Mouse (Mus musculus) thymus, postnatal 0 days (tissue): ENCODE data around the gene Ovgp1. TPM values are rescaled to one million over a fixed set of nuclear protein-coding genes. Genes with fewer than 3 reads are reported as not detected.
"Not testable (repeated sequence)": the region's sequence is repeated elsewhere in the genome, so short reads cannot be mapped to it uniquely, and the experiment has no call there.

Experiments
- DNase-seq: peaks from one replicate; pipeline ENCODE4 v3.0.0-alpha.2; 2015; ENCODE audit warnings: low spot score
- polyA plus RNA-seq: library from polyadenylated mRNA; unstranded; fragments of >200 nt; fragmentation: Nextera tagmentation; extraction: Ambion mirVana; gene quantifications from 2 replicates; pipeline ENCODE4 v1.2.1, GENCODE M21; 2015

The Ovgp1 gene
- 1.7 and 1.9 TPM in 2 replicates for polyA plus RNA-seq

DNA sequence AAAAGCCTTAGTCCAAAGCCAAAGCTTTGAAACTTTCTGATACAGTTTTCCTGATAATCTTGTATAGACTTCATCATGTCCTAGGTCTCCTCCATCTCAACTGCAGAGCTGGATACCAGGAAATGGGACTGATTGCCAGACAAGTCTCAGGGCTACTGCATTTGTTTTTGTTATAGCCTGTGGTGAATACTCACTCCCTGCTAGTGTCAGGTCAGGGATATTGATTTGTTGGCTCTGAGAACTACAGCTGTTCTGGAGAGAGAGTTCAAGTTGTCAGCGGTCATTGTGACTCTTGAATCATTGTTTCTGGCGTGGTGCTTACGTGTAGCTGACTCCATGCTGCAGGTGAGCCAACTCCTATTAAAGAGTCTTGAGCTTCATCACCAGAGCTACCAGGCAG is at the start of gene Ovgp1:
Gene Ovgp1, plus strand, starts transcription at position 301 of the 400 bp plus-strand sequence.
- DNase-seq = no peak

DNA sequence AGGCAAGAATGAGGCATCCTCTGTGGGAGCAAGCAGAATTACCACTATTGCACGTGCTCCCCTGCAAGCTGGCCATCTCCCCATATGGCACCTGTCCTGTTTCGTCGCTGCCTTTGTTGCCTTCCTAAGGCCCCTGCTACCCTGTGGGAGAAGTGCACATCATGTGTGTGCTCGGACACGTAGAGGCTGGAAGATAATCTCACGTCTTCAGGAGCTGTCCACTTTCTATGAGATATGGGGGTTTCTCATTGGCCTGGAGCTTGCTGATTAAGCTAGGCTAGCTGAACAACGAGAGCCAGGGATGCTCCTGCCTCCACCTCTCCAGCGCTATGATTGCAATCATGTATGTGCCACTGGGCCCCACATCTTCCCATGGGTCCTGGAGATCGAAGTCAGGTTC is 48.9 kb upstream of the Ovgp1 start:
- no peak for DNase-seq

DNA sequence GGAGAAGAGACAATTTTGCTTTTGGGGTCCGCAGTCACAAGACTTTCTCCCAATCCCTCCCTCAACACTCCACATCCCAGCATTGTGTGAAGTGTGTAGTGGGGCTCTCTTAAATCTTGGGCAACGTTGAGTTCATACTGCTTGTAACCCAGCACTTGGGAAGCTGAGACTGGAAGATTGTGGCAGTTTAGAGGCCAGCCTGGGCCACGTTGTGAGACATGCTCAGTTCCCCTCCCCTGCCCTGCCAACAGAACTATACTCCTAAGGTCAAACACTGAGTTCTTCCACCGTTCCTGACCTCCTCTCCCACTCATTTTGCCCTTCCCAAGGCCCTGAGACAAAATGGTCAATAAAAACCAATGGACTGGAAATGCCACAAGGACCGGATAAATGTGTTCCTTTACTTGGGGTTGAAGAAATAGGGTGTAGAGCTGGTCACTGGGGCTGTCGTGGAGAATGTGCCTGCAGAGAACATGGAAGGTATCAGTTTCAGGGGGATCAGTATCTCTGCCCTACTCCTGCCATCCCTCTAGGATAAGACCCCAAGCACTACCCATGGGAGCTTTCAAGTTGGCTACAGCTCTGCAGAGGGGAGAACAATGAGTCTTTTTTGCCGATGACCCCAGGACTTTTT is 45.8 kb upstream of the Ovgp1 start:
- DNase-seq = no peak

DNA sequence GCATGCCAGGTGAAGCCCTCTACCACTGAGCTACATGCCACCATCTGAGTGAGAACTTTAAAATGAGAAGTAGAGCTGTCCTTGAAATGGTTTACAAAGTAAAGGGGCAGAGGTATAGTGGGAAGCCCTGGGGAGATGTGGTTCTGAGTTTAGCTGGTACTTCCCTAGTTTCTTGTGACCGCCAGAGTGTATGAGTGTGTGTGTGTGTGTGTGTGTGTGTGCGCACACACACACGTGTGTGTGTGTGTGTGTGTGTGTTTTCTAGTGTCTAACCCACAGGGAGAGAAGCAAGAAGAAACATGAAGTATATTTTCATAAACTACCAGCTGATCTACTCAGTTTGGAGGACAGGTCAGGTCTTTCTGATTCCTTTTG is 45.3 kb upstream of the Ovgp1 start:
- no peak for DNase-seq

DNA sequence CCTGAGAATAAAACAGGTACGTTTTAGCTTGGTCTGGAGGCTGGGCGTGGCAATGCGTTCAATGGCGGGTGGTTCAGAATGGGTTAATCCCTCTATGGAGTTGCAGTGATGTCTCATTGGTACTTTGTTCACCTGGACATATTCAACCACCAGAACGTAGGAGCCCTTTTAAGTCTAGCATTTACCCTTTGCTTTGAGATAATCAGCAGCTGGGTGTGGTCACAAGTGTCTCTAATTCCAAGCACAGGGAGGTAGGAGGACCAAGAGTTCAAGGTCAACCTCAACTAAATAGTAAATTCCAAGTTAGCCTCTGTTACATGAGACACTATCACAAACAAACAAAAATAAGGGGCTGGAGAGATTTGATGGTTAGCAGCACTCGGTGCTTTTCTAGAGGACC is 44.7 kb upstream of the Ovgp1 start:
- no peak for DNase-seq

DNA sequence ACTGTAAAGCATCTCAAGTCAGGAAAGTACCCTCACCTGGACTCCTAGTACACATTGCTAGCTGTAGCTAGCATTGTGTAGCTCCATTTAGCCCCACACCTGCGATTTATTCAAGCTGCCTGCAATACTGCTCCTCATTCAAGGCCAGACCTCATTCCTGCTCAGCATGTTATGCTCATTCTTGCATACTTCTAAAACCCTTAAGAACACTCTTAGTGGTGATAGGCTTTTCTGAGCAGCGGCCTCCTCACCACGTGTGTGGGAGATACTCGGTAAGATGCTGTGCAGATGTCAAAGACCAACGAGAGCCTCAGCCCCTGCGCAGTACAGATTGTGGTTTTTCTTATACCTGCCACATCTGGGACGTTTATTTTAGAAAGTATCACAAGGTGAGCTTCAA is 43.7 kb upstream of the Ovgp1 start:
- DNase-seq = peak; percentile 69

DNA sequence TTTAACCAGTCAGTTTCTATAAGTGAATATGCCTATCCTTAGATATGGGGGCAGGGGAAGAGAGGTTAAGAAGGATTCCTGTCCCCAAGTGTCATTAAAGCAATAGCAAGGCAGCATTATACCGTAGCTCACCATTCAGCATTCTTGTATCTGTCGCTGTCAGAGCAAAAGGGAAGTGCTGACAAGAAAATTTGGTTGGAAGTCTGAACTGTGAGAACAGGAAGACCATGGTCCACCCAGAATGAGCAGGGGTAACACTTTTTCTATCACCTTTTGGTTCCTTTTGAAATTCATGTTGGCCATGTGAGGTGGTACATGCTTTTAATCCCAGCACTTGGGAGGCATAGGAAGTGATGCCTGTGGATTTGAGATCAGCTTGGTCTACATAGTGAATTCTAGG is 42.4 kb upstream of the Ovgp1 start:
- no peak for DNase-seq

DNA sequence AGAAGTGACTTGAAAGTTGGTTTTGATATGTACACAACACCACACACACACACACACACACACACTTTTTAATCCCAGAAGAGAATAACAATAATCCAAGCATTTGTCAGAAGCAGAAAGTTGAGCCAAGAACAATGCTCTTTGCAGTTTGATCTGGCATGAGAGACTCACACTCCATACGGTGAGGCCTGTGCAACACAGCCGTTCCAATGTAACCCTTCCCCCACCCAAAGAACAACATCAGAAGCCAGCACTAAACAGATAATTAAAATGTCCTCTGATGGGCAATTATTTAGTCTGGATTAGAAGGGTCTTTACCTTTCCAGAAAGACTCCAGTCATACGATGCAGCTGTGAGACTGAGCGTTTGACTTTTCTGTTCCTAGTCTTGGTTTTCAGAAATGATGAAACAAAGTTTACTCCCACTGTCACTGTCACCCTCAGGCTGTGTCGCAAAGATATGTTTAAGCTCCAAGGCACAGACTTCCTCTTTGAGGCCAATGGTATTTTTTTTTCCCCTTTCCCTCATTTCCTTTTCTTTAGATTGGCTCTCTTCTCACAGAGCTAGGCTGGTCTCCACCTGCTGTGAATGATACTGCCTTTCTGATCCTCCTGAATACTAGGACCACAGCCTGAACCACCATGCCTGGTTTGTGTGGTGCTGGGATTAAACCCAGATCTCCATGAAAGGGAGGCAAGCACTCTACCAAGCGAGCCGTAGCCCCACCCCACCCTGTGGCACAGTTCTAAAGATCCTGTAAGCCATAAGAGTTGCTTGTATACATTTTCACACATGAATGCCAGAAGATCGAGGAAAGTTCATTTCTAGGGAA is 41.1 kb upstream of the Ovgp1 start, which contains the start of gene I830077J02Rik:
Gene I830077J02Rik, minus strand, starts transcription at position 425 of the 832 bp plus-strand sequence.
- DNase-seq = peak; percentile 37

DNA sequence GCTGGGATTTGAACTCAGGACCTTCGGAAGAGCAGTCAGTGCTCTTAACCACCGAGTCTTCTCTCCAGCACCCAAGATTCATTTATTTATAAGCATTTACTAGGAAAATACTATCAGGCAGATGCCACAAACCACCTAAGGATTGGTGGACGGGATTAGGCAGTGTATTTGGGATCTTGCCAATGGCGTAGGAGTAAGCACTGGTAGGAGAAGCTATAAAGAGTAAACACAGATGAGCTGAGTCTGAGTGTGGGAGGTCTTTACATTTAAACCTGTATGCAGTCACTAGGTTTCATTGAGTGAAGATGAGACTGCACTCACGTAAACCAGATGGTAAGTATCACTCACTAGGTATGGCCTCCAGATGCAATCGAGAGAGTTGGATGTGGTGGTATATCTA is 39.6 kb upstream of the Ovgp1 start:
- no peak for DNase-seq

DNA sequence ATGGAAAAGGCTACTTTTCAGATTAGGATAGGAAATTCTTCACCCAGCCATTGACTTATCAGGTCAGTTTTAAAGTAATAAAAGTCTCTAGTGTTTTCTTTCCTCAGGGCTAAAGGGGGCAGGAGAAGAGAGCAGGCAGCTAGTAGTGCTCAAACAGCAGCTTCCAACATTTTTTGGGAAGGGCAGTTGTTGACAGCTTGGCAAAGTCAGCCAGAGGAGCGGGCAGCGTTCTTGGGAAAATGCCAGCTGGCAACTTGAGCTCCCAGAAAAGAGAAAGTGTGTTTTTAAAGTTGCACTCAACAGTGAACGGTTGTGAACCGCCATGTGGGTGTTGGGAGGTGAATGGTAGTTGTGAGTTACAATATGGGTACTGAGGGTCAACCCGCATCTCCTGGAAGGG is 38.5 kb upstream of the Ovgp1 start:
- no peak for DNase-seq

DNA sequence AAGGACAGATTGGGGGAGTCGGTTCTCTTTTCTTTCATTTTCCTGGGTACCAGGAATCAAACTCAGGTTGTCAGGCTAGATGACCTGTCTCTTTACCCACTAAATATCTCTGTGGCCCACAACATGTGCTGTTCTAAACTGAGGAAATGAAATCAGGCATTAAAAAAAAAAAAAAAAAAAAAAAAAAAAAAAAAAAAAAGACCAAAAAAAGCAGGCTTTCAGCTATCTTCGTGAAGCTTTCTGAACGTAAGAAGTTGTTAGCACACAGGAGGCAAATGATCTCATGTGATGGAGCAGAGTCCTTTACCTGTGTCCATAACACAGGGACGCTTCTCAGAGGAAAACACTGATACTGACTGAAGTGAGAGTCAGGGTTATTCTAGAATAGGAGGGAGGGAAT is 37.4 kb upstream of the Ovgp1 start:
- DNase-seq = no peak

DNA sequence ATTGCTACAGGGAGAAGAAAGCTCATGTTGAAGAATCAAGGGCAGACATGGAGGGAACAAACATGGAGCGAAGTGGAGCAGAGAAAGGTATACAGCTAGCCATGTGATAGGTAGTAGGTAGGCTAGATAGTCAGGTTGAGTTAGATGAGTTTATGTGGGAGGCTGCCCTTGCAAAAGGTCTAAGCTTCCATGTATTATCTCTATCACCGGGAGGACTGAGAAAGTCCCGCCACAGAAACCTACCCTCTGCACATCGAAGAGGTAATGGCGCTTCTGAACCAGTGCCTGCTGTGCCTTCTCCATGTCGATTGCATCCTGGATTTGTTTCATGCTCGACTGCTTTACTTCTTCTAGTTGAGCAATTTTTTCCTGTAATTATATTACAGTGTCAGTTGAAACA is 22.2 kb upstream of the Ovgp1 start:
- DNase-seq = no peak

DNA sequence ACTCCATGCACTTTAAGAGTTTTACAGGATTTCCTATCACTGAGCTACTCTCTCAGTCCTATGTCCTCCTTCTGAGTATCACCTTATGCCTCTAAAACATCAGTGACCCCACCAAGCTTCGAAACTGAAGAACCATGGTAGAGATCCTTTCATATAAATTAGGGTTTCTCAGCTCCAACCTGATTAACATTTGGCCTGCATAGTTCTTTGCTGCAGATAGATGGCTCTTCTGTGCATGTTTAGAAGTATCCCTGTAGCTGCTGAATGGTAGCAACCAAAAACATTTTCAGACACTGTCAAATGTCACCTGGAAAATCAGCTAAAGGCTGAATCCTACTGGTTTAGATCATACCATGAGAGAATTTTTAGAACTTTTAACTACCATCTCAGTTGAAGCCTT is 16.3 kb upstream of the Ovgp1 start:
- no peak for DNase-seq

DNA sequence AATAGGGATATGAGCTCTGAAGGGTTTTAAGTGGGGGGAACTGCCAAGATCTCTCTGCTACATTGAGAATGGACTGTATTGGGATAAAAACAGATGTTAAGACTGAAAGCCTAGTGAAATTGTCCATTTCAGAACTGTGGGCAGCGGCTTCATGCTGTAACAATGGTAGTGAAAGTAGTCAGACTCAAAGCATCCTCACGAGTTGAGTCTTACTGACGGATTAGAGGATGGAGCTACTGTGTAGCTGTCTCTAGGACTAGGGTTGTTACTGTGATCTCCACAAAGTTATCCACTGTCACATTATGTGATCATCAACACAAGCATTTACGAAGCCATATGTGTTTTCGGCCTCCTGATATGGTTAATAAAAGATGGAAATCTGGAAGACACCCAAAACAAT is 15.3 kb upstream of the Ovgp1 start:
- DNase-seq = no peak

DNA sequence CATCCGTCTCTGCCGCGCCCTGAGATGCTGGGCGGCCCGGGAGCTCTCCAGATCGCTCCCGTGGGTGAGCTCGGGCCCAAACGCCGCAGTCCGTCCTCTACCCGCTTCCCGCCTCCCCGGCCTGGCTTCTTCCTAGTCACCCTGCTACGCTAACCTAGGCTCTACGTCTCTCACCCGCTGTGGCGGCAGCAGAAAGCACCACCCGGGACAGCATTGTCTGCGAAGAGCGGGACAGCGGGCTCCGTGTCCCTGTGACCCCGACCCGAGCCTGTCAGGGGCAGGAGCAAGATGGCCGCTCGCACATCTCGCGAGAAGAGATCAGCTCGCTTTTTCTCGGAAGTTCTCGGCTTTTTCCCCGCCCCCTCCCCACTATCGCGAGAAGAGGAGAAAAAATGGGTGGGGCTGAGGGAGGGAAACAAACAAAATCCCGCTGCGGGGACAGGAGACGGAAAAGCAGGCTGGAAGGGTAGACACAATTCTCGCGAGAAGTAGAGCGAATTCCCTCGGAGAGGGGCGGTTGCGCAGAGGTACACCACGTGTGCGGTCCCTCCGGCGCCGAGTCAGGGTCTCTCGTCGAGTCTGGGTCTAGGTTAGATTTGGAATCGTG is 14.4 kb upstream of the Ovgp1 start, which contains the start of gene Wdr77:
Gene Wdr77, plus strand, starts transcription at position 396 of the 607 bp plus-strand sequence.
- peak; percentile 100 for DNase-seq

DNA sequence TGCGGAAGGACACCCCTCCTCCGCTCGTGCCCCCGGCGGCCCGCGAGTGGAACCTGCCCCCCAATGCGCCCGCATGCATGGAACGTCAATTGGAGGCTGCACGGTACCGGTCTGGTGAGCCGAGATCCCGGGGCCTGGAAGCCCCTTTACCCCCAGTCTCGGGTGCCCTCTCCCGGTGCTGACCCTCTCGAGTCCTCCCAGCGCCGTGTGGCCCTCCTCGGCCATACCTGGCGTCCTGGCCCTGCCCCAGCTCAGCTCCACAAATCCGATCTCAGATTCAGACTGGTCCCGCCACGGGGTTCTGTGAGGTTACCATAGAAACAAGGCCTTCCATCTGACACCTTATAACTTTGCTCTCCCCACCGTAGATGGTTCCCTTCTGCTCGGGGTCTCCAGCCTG is 13.9 kb upstream of the Ovgp1 start:
- no peak for DNase-seq

DNA sequence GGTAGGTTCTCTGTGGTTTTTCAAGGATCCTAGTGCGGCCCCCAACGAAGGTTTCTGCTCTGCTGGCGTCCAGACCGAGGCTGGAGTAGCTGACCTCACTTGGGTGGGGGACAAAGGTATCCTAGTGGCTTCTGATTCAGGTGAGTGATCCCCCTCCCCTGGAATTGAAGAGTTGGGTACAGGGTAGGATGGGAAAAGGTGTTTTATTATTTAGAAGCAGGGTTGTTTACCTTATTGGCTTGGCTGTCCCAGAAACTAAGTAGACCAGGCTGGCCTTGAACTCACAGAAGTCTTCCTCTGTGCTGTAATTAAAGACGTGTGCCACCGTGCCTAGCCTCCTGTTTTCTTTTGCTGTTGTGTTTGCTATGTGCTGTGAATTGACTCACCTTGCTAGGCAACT is 13.5 kb upstream of the Ovgp1 start, which contains the start of gene Atp5f1:
Gene Atp5f1, minus strand, starts transcription at position 101 of the 400 bp plus-strand sequence.
- no peak for DNase-seq

DNA sequence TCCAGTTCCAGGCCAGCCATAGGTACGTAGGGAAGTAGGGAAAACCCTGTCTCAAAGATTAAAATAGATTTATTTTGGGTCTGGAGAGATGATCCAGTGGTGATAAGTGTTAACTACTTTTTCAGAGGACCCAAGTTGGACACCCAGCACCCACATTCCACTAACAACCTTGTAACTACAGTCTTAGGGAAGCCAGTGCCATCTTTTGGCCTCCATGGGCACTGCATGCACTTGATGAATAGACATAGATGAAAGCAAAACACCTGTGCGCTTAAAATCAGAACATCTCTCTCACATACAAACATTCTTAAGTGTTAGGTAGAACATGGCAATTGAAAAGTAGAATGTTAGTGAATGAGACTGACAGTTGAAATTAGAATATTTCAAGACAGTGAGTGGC is 12.8 kb upstream of the Ovgp1 start:
- DNase-seq = no peak

DNA sequence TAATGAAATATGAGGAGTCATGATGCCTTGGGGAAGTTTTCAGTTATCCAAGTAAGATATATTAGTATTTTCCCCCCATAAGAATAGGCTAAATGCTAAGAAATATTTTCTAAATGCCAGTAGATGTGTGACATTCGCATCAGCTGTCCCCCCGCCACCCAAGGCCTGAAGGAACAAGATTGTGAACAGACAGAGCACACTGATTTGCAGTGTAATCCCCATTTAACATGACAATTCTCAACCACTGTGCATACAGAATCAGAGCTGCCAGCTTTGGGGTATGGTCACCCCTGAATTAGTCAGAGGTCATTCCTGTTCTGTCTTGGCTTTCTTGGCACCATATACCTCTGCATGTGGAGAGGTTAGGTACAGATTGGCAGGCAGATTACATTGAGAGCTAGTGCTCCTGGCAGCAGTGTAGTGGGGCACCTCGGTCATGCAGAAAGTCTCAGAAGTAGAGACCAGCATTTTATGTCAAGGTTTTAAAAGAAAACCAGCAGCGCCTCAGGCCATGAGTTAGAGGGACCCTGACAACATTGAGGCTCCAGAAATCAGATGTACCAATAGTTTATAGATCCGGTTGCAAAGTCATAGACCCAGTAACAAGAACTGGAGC is 1.6 kb upstream of the Ovgp1 start:
- no peak for DNase-seq

DNA sequence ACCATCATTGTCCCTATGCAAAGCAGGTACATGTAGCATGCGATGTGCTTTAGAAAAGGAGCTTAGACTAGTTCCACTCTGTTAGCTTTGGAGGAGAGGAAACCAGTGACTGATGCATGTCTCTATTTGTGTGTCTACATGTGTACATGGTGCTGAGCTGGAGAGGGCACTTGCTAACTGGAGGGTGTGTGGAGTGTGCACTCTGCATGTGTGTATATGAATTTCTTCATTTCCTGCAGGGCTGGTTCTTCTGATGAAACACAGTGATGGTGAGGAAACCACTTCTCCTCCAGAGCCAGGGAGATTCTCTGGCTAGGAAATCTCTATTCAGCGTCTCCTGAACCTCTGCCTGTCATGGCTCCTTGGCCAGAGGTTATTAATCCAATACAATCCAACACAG is 663 bp downstream of the Ovgp1 start:
- DNase-seq = no peak

DNA sequence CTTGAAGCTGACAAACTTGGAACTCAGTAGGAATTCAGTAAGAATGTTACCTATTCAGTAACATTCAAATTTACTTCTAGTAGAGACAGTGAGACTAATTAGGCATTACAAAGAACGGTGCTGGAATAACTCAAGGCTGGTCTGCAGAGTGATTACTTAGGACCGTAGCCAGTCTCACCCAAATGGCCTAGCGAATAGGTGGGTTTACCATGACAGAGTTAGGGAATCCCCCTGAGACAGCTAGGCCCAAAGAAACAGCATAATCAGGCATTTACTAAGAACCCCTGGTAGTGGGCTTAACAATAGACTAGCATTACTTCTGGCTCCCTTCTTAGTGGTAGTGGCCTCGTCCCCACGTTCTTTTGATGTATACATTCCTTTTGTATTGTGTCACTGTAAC is 16.1 kb downstream of the Ovgp1 start:
- DNase-seq = not testable (repeated sequence)
